Mouse (Mus musculus) neutrophil, adult 65 days (primary cell): Measurements from ENCODE around the gene Krtap4-13. TPM values are rescaled to one million over a fixed set of nuclear protein-coding genes. Genes with fewer than 3 reads are reported as not detected.

Experiments
- total RNA-seq: library from RNA; stranded (reverse); gene quantifications from 2 replicates; pipeline ENCODE4 v1.2.4, GENCODE M21; 2023

The Krtap4-13 gene
- total RNA-seq: not detected in 2 replicates

DNA sequence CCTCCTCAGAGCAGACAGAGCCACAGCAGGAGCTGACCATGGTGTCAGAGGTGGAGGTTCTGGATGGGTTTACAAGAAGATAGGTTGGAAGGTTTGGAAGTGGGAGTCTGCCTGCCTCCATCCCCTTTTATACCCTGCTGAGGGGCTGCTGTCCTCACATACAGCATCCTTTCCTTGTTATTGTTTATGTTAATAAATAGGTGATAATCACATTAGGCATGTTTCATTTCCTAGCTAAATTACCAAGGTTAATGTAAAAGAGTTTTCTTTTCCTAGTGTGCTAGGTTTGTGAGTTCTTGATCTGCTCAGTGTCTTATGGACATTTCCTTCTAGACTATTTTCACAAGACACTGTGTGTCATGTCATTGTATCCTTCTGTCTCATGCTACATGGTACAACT, at the start of gene Krtap4-13:
Gene Krtap4-13 (minus strand): TSS at position 101 of the 400 bp plus-strand sequence.

DNA sequence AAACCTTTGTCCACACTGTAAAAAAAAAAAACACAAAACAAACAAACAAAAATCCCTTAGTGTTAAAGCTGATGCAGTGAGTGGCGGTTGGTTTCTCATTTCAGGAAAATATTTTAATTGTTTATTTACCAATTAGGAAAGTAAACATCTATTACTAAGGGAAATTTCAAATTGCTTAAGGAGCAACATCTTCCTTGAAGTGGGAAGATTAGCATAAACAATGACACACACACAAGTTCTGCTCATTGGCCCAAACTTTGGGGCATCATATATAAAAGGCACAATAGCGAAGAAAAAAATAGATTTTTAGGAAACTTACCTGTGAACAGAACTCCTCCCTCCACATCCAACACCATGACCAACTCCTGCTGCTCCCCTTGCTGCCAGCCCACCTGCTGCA, 47.9 kb upstream of the Krtap4-13 start, which contains the start of gene Gm11568:
Gene Gm11568 (plus strand): TSS at position 301 of the 400 bp plus-strand sequence.

GRCm38 (mm10) chr11:99851508-99851907, 41.8 kb upstream of the Krtap4-13 start, which contains the start of gene Krtap4-16:
Gene Krtap4-16, minus strand, starts transcription at chr11:99851608.

DNA sequence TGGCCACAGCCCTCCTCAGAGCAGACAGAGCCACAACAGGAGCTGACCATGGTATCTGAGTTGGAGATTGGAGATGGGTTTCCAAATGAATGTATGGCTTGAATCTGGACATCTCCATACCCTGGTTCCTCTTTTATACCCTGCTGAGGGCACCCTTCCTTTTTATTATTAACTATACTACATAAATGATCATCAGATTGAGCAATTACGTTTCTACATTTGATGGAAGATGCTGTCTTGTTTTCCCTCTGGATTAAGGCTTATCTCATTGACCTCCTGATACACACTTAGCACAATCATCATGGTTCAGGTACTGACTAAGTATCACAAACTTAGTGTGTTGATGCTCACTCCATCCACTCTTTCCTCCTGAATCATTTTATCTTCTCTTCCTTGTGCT, 28.3 kb upstream of the Krtap4-13 start, which contains the start of gene 2300003K06Rik:
Gene 2300003K06Rik (minus strand): TSS at position 101 of the 400 bp plus-strand sequence.

DNA sequence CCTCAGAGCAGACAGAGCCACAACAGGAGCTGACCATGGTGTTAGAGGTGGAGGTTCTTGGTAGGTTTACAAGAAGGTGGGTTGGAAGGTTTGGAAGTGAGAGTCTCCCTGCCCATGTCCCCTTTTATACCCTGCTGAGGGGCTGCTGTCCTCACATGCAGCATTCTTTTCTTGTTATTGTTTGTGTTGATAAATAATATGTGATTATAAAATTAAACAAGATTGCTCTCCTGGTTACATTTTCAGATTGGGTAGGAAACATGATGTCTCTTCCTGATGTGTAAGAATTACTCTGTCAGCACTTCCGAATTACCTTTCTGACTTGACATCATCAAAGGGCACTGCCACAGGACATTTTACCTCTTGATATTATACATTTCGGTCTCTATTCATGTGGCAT, 5.9 kb upstream of the Krtap4-13 start, which contains the start of gene Gm11564:
Gene Gm11564 (minus strand): TSS at position 101 of the 400 bp plus-strand sequence.

DNA sequence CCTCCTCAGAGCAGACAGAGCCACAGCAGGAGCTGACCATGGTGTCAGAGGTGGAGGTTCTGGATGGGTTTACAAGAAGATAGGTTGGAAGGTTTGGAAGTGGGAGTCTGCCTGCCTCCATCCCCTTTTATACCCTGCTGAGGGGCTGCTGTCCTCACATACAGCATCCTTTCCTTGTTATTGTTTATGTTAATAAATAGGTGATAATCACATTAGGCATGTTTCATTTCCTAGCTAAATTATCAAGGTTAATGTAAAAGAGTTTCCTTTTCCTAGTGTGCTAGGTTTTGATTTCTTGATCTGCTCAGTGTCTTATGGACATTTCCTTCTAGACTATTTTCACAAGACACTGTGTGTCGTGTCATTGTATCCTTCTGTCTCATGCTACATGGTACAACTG, 5.3 kb downstream of the Krtap4-13 start, which contains the start of gene Gm11554:
Gene Gm11554 (minus strand): TSS at position 101 of the 400 bp plus-strand sequence.

DNA sequence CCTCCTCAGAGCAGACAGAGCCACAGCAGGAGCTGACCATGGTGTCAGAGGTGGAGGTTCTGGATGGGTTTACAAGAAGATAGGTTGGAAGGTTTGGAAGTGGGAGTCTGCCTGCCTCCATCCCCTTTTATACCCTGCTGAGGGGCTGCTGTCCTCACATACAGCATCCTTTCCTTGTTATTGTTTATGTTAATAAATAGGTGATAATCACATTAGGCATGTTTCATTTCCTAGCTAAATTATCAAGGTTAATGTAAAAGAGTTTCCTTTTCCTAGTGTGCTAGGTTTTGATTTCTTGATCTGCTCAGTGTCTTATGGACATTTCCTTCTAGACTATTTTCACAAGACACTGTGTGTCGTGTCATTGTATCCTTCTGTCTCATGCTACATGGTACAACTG, 10.9 kb downstream of the Krtap4-13 start, which contains the start of gene Gm11569:
Gene Gm11569 (minus strand): TSS at position 101 of the 400 bp plus-strand sequence.

DNA sequence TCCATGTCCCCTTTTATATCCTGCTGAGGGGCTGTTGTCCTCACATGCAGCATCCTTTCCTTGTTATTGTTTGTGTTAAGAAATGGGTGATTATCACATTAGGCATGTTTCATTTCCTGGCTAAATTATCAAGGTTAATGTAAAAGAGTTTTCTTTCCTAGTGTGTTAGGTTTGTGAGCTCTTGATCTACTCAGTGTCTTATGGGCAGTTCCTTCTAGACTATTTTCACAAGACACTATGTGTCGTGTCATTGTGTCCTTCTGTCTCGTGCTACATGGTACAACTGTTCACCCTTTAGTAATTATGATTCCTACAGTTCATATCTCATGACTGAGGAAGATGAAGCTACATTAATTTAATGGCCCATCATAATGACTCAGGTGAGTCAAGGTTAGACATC, 16.3 kb downstream of the Krtap4-13 start, which contains the start of gene Gm11596:
Gene Gm11596 (minus strand): TSS at position 101 of the 400 bp plus-strand sequence.

DNA sequence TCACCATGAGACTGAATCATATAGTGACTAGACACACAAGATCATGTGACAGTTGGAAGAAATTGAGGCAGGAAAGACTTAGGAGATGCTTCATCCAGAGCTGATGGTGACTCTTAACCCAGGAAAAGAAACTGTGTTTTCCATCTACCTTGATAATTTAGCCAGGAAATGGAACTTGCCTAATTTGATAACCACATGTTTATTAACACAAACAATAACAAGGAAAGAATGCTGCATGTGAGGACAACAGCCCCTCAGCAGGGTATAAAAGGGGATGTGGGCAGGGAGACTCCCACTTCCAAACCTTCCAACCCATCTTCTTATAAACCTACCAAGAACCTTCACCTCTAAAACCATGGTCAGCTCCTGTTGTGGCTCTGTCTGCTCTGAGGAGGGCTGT, 24.8 kb downstream of the Krtap4-13 start, which contains the start of gene Krtap4-9:
Gene Krtap4-9 (plus strand): TSS at position 301 of the 400 bp plus-strand sequence.

DNA sequence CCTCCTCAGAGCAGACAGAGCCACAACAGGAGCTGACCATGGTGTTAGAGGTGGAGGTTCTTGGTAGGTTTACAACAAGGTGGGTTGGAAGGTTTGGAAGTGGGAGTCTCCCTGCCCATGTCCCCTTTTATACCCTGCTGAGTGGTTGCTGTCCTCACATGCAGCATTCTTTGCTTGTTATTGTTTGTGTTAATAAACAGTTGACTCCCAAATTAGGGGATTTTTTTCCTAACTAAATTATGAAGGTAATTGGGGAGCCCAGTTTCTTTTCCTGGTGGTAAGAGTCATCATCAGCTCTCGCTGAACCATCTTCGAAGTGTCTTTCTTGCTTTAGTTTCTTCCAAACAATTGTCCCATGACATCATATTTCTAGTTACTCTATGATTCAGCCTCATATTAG, 29.1 kb downstream of the Krtap4-13 start, which contains the start of gene Krtap4-8:
Gene Krtap4-8 (minus strand): TSS at position 101 of the 400 bp plus-strand sequence.

GRCm38 (mm10) chr11:99772813-99773212, 36.9 kb downstream of the Krtap4-13 start, which contains the start of gene Gm11595:
Gene Gm11595, minus strand, starts transcription at chr11:99772913.

Other genes starting within 250 kb of the Krtap4-13 start
- gene Krtap3-1, start 243.3 kb downstream of the Krtap4-13 start, total RNA-seq: not detected in 2 replicates
- not detected in 2 replicates for gene Krtap1-5, start 228.9 kb downstream of the Krtap4-13 start, total RNA-seq
- not detected in 2 replicates for gene Krtap1-4, start 226.2 kb downstream of the Krtap4-13 start, total RNA-seq
- gene Krtap1-3, start 218.6 kb downstream of the Krtap4-13 start, total RNA-seq: not detected in 2 replicates
- gene Krtap9-3, start 211.8 kb downstream of the Krtap4-13 start, total RNA-seq: not detected in 2 replicates
- gene Gm11938, start 206.6 kb downstream of the Krtap4-13 start, total RNA-seq: not detected in 2 replicates
- not detected in 2 replicates for gene Gm11937, start 199.7 kb downstream of the Krtap4-13 start, total RNA-seq
- not detected in 2 replicates for gene Krtap2-4, start 195.0 kb downstream of the Krtap4-13 start, total RNA-seq
- not detected in 2 replicates for gene Gm11562, start 189.5 kb downstream of the Krtap4-13 start, total RNA-seq
- gene Krtap4-1, start 181.7 kb downstream of the Krtap4-13 start, total RNA-seq: not detected in 2 replicates
- not detected in 2 replicates for gene Krtap4-2, start 174.8 kb downstream of the Krtap4-13 start, total RNA-seq
- gene Krtap4-7, start 165.8 kb downstream of the Krtap4-13 start, total RNA-seq: not detected in 2 replicates
- gene Gm11555, start 159.7 kb downstream of the Krtap4-13 start, total RNA-seq: not detected in 2 replicates
- gene Gm11563, start 150.9 kb downstream of the Krtap4-13 start, total RNA-seq: not detected in 2 replicates
- not detected in 2 replicates for gene Krtap4-6, start 143.9 kb downstream of the Krtap4-13 start, total RNA-seq
- gene Gm14190, start 119.2 kb downstream of the Krtap4-13 start, total RNA-seq: not detected in 2 replicates
- not detected in 2 replicates for gene Gm14180, start 75.6 kb downstream of the Krtap4-13 start, total RNA-seq
- not detected in 2 replicates for gene Gm11595, start 37.0 kb downstream of the Krtap4-13 start, total RNA-seq
- gene Krtap4-8, start 29.2 kb downstream of the Krtap4-13 start, total RNA-seq: not detected in 2 replicates
- gene Krtap4-9, start 24.7 kb downstream of the Krtap4-13 start, total RNA-seq: not detected in 2 replicates
- not detected in 2 replicates for gene Gm11596, start 16.4 kb downstream of the Krtap4-13 start, total RNA-seq
- gene Gm11569, start 11.0 kb downstream of the Krtap4-13 start, total RNA-seq: not detected in 2 replicates
- gene Gm11554, start 5.4 kb downstream of the Krtap4-13 start, total RNA-seq: not detected in 2 replicates
- gene Gm11564, start 5.8 kb upstream of the Krtap4-13 start, total RNA-seq: not detected in 2 replicates
- not detected in 2 replicates for gene 2300003K06Rik, start 28.2 kb upstream of the Krtap4-13 start, total RNA-seq
- gene Krtap4-16, start 41.7 kb upstream of the Krtap4-13 start, total RNA-seq: not detected in 2 replicates
- gene Gm11568, start 48.0 kb upstream of the Krtap4-13 start, total RNA-seq: not detected in 2 replicates
- not detected in 2 replicates for gene Gm11559, start 54.6 kb upstream of the Krtap4-13 start, total RNA-seq
- not detected in 2 replicates for gene Krtap9-1, start 63.5 kb upstream of the Krtap4-13 start, total RNA-seq
- not detected in 2 replicates for gene Gm11567, start 69.3 kb upstream of the Krtap4-13 start, total RNA-seq
- gene Krtap31-1, start 98.0 kb upstream of the Krtap4-13 start, total RNA-seq: not detected in 2 replicates
- gene Gm11565, start 104.9 kb upstream of the Krtap4-13 start, total RNA-seq: not detected in 2 replicates
- not detected in 2 replicates for gene Krtap31-2, start 126.4 kb upstream of the Krtap4-13 start, total RNA-seq
- not detected in 2 replicates for gene Krtap9-5, start 138.6 kb upstream of the Krtap4-13 start, total RNA-seq
- not detected in 2 replicates for gene Krtap29-1, start 169.2 kb upstream of the Krtap4-13 start, total RNA-seq
- not detected in 2 replicates for gene Krtap16-1, start 176.7 kb upstream of the Krtap4-13 start, total RNA-seq
- gene Krtap17-1, start 184.1 kb upstream of the Krtap4-13 start, total RNA-seq: not detected in 2 replicates
- gene Krt33a, start 206.3 kb upstream of the Krtap4-13 start, total RNA-seq: not detected in 2 replicates
- not detected in 2 replicates for gene Krt33b, start 220.0 kb upstream of the Krtap4-13 start, total RNA-seq
- not detected in 2 replicates for gene Krt34, start 231.7 kb upstream of the Krtap4-13 start, total RNA-seq
- not detected in 2 replicates for gene Krt31, start 240.7 kb upstream of the Krtap4-13 start, total RNA-seq